Mouse (Mus musculus) midbrain, postnatal 0 days (tissue): Measurements from ENCODE around the gene 4930519P11Rik. TPM values are rescaled to one million over a fixed set of nuclear protein-coding genes. Genes with fewer than 3 reads are reported as not detected.

Experiments used
- ATAC-seq: fragments of 200-750 bp; cut with Nextera tagmentation; 2 replicates; pipeline ENCODE4 v1.8.0; 2017; ENCODE audit warnings: moderate number of reproducible peaks, mild to moderate bottlenecking, moderate TSS enrichment, moderate library complexity; ENCODE audit not compliant: low FRiP score
- DNase-seq: peaks from one replicate; pipeline ENCODE4 v3.0.0-alpha.2; 2015; ENCODE audit warnings: low spot score
- H3K27ac ChIP-seq: fragments of 300-500 bp; sonication (generic); 2 replicates; pipeline ENCODE4 v1.5.1; 2014; ENCODE audit warnings: low read depth, mild to moderate bottlenecking, low read length, mixed read lengths
- H3K27me3 ChIP-seq: fragments of 300-500 bp; sonication (generic); 2 replicates; pipeline ENCODE4 v1.6.1; 2014; ENCODE audit warnings: low read length, control low read depth, mixed read lengths; ENCODE audit not compliant: insufficient read depth
- H3K36me3 ChIP-seq: fragments of 300-500 bp; sonication (generic); 2 replicates; pipeline ENCODE4 v1.6.1; 2014; ENCODE audit warnings: low read length, control low read depth, mixed read lengths; ENCODE audit not compliant: insufficient read depth
- H3K4me1 ChIP-seq: fragments of 300-500 bp; sonication (generic); 2 replicates; pipeline ENCODE4 v1.6.1; 2014; ENCODE audit warnings: mild to moderate bottlenecking, control low read depth, antibody characterized with exemption, low read length, mixed read lengths; ENCODE audit not compliant: insufficient read depth
- H3K4me2 ChIP-seq: fragments of 300-500 bp; sonication (generic); 2 replicates; pipeline ENCODE4 v1.6.1; 2014; ENCODE audit warnings: low read depth, mild to moderate bottlenecking, low read length, mixed read lengths; ENCODE audit not compliant: poor library complexity, severe bottlenecking
- H3K4me3 ChIP-seq: fragments of 300-500 bp; sonication (generic); 2 replicates; pipeline ENCODE4 v1.5.1; 2014; ENCODE audit warnings: low read depth, mild to moderate bottlenecking, low read length, moderate library complexity
- H3K9ac ChIP-seq: fragments of 300-500 bp; sonication (generic); replicated peaks from 2 replicates; pipeline ENCODE4 v1.6.1; 2014; ENCODE audit warnings: mild to moderate bottlenecking, low read length, moderate library complexity, mixed read lengths; ENCODE audit not compliant: poor library complexity, severe bottlenecking
- H3K9me3 ChIP-seq: fragments of 300-500 bp; sonication (generic); 2 replicates; pipeline ENCODE4 v1.6.1; 2016; ENCODE audit warnings: low read length, control low read depth
- CTCF ChIP-seq: IDR thresholded peaks from 2 replicates; pipeline ENCODE4 v1.5.1; 2016; ENCODE audit warnings: antibody characterized with exemption, mild to moderate bottlenecking
- WGBS: fragments of 180-500 bp; shearing (Covaris S2); extraction: QIAGEN DNeasy Blood & Tissue Kit; methylation state at CpG from one replicate; pipeline ENCODE4 v1.1.7; 2014; 5-methylcytosine and 5-hydroxymethylcytosine counted together
- polyA plus RNA-seq: library from polyadenylated mRNA; unstranded; fragments of >200 nt; fragmentation: Nextera tagmentation; extraction: Ambion mirVana; gene quantifications from 2 replicates; pipeline ENCODE4 v1.2.1, GENCODE M21; 2015
- total RNA-seq: library from RNA; depleted of rRNA; stranded (reverse); fragments of >200 nt; gene quantifications from 2 replicates; pipeline ENCODE4 v1.2.3, GENCODE M21; 2014

4930519P11Rik gene
- total and polyA plus RNA-seq, 2 experiments from 2014 or later = 0.35 TPM; not detected in 1

- Histone ChIP-seq H3K9ac (no peak overlapping the region), H3K27ac (no peak overlapping the region), H3K36me3 (no peaks in the 10 kb centered on the region; the same call in 1 of the 2 replicates), H3K4me3 (peak overlapping the region; percentile 90; the same call in 1 of the 2 replicates), H3K4me1 (peaks cover 16% of the 10 kb centered on the region), H3K9me3 (no peaks in the 10 kb centered on the region), H3K27me3 (no peaks in the 10 kb centered on the region), H3K4me2 (peak overlapping the region; percentile 90)
- no peak for TF ChIP-seq CTCF
- ATAC-seq (no peak), DNase-seq (no peak)
- 83% methylated on average over 2 of the region's 2 CpGs for WGBS
These were observed 42.7 kb upstream of the 4930519P11Rik start for GRCm38 (mm10) chr2:154655878-154656414.

- no peak overlapping the region for H3K9ac ChIP-seq
- no peak for TF ChIP-seq CTCF
- H3K4me2 ChIP-seq = no peak overlapping the region
- 95% methylated on average over 12 of the region's 12 CpGs for WGBS
- H3K4me1 ChIP-seq = peaks cover 16% of the 10 kb centered on the region
- ATAC-seq = no peak
- no peak for DNase-seq
- H3K27me3 ChIP-seq = no peaks in the 10 kb centered on the region
- H3K9me3 ChIP-seq = no peaks in the 10 kb centered on the region
- H3K4me3 ChIP-seq = no peak overlapping the region
- H3K36me3 ChIP-seq = no peaks in the 10 kb centered on the region
- no peak overlapping the region for H3K27ac ChIP-seq
These were observed 41.7 kb upstream of the 4930519P11Rik start for GRCm38 (mm10) chr2:154654976-154655375.

DNA sequence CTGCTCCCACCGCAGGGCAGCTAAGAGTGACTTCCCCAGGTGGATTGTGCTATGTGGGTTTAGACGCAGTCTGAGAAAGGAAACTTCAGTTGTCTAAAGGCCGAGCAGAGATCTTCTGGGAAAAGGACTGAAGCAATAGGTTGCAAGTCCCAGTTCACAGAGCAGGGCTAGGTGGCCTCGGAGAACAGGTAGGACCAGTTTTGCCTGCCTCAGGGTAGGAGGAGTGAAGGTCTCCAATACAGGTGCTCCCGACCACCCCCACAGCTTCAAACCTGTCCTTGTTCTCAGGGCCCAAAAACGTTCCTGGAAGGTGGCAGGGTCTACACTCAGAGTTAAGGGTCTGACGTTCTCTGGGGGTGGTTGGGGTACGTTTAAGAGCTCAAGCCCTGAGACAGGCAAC, 38.1 kb upstream of the 4930519P11Rik start, which contains the start of gene Chmp4b:
Chmp4b (plus strand) TSS at position 343 of the 400 bp plus-strand sequence.
- WGBS = 66% methylated on average over 8 of the region's 8 CpGs
- TF ChIP-seq CTCF = no peak
- H3K4me2 ChIP-seq = no peak within 1 kb of the TSS
- no peak within 1 kb of the TSS for H3K9ac ChIP-seq
- no peak for DNase-seq
- H3K27ac ChIP-seq = no peak within 1 kb of the TSS
- H3K27me3 ChIP-seq = no peaks in the 10 kb centered on the region
- ATAC-seq = no peak
- no peaks in the 10 kb centered on the region for H3K9me3 ChIP-seq
- no peak within 1 kb of the TSS for H3K4me3 ChIP-seq
- H3K4me1 ChIP-seq = no peaks in the 10 kb centered on the region
- no peaks in the 10 kb centered on the region for H3K36me3 ChIP-seq

DNA sequence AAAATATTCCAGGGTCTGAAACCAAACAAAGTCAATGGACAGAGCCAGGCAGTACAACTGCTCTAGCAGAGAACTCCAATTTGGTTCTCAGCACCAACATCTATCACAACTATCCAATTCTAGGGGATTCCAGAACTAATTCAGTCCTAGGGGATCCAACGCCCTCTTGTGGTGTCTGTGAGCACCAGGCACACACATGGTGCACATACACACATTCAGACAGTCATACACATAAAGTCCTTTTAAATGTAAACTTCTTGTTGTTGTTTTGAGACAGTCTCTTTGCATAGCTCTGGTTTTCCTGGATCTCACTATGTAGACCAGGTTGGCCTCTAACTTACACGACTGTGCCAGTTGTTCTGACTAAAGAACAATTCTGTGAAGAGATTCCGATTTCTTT, 37.2 kb upstream of the 4930519P11Rik start:
- no peaks in the 10 kb centered on the region for H3K4me1 ChIP-seq
- no peak overlapping the region for H3K9ac ChIP-seq
- 80% methylated on average over 3 of the region's 3 CpGs for WGBS
- ATAC-seq (no peak), DNase-seq (no peak)
- peaks cover 7% of the 10 kb centered on the region for H3K36me3 ChIP-seq
- H3K27me3 ChIP-seq = no peaks in the 10 kb centered on the region
- no peak overlapping the region for H3K4me2 ChIP-seq
- peak; percentile 22; the same call in 1 of the 2 replicates for TF ChIP-seq CTCF
- H3K27ac ChIP-seq = no peak overlapping the region
- no peaks in the 10 kb centered on the region for H3K9me3 ChIP-seq
- no peak overlapping the region for H3K4me3 ChIP-seq

- no peak overlapping the region for H3K4me3 ChIP-seq
- 8% methylated on average over 3 of the region's 3 CpGs for WGBS
- peak; percentile 67 for TF ChIP-seq CTCF
These were observed 34.8 kb upstream of the 4930519P11Rik start for GRCm38 (mm10) chr2:154648086-154648485.

GRCm38 (mm10) chr2:154646634-154647033, 33.4 kb upstream of the 4930519P11Rik start:
- 83% methylated on average over 5 of the region's 5 CpGs for WGBS

More at GRCm38 (mm10) chr2:154648086-154648485, 34.8 kb upstream of the 4930519P11Rik start:
- H3K9me3 ChIP-seq = no peaks in the 10 kb centered on the region
- peaks cover 14% of the 10 kb centered on the region for H3K36me3 ChIP-seq
- DNase-seq = peak; percentile 48
- no peak overlapping the region for H3K9ac ChIP-seq
- no peak overlapping the region for H3K4me2 ChIP-seq
- H3K4me1 ChIP-seq = no peaks in the 10 kb centered on the region
- H3K27me3 ChIP-seq = no peaks in the 10 kb centered on the region
- no peak overlapping the region for H3K27ac ChIP-seq
- no peak for ATAC-seq

More at GRCm38 (mm10) chr2:154646634-154647033, 33.4 kb upstream of the 4930519P11Rik start:
- peak; percentile 36 for DNase-seq
- Histone ChIP-seq H3K4me2 (no peak overlapping the region), H3K27me3 (no peaks in the 10 kb centered on the region), H3K27ac (no peak overlapping the region), H3K9me3 (no peaks in the 10 kb centered on the region), H3K9ac (no peak overlapping the region), H3K4me1 (no peaks in the 10 kb centered on the region), H3K36me3 (peaks cover 17% of the 10 kb centered on the region), H3K4me3 (no peak overlapping the region)
- TF ChIP-seq CTCF = peak; percentile 69
- no peak for ATAC-seq
